Mouse (Mus musculus) hindbrain, embryonic 11.5 days (tissue): ENCODE results near the gene Nxpe4. TPM values are rescaled to one million over a fixed set of nuclear protein-coding genes. Genes with fewer than 3 reads are reported as not detected.
A peak's percentile ranks its signal among the peaks of the same experiment; 100 is the strongest.

Source experiments
- ATAC-seq: fragments of 200-750 bp; cut with Nextera tagmentation; 2 replicates; pipeline ENCODE4 v1.8.0; 2017; ENCODE audit warnings: mild to moderate bottlenecking, moderate TSS enrichment, moderate library complexity; ENCODE audit not compliant: low FRiP score
- DNase-seq: peaks from one replicate; pipeline ENCODE4 v3.0.0-alpha.2; 2015; ENCODE audit warnings: low spot score
- H3K27ac ChIP-seq: fragments of 300-500 bp; sonication (generic); 2 replicates; pipeline ENCODE4 v1.5.1; 2014; ENCODE audit warnings: mild to moderate bottlenecking, low read depth, low read length
- H3K27me3 ChIP-seq: fragments of 300-500 bp; sonication (generic); 2 replicates; pipeline ENCODE4 v1.6.1; 2014; ENCODE audit warnings: mild to moderate bottlenecking, low read length, moderate library complexity, mixed read lengths; ENCODE audit not compliant: control insufficient read depth, insufficient read depth
- H3K36me3 ChIP-seq: fragments of 300-500 bp; sonication (generic); 2 replicates; pipeline ENCODE4 v1.6.1; 2014; ENCODE audit warnings: mild to moderate bottlenecking, low read length, moderate library complexity, mixed read lengths; ENCODE audit not compliant: control insufficient read depth, insufficient read depth
- H3K4me1 ChIP-seq: fragments of 300-500 bp; sonication (generic); replicated peaks from 2 replicates; pipeline ENCODE4 v1.6.1; 2014; ENCODE audit warnings: low read length, mixed read lengths; ENCODE audit not compliant: control insufficient read depth, insufficient read depth
- H3K4me2 ChIP-seq: fragments of 300-500 bp; sonication (generic); replicated peaks from 2 replicates; pipeline ENCODE4 v1.6.1; 2014; ENCODE audit warnings: mild to moderate bottlenecking, low read depth, low read length
- H3K4me3 ChIP-seq: fragments of 300-500 bp; sonication (generic); 2 replicates; pipeline ENCODE4 v1.5.1; 2014; ENCODE audit warnings: low read depth, low read length
- H3K9ac ChIP-seq: fragments of 300-500 bp; sonication (generic); 2 replicates; pipeline ENCODE4 v1.6.1; 2014; ENCODE audit warnings: low read depth, low read length
- H3K9me3 ChIP-seq: fragments of 300-500 bp; sonication (generic); 2 replicates; pipeline ENCODE4 v1.6.1; 2016; ENCODE audit warnings: low read length; ENCODE audit not compliant: control insufficient read depth
- WGBS: fragments of 180-500 bp; shearing (Covaris S2); extraction: QIAGEN DNeasy Blood & Tissue Kit; methylation state at CpG from one replicate; pipeline ENCODE4 v1.1.7; 2014; 5-methylcytosine and 5-hydroxymethylcytosine counted together
- polyA plus RNA-seq: library from polyadenylated mRNA; unstranded; fragments of >200 nt; fragmentation: Nextera tagmentation; extraction: Ambion mirVana; gene quantifications from 2 replicates; pipeline ENCODE4 v1.2.1, GENCODE M21; 2014

Nxpe4 gene
- polyA plus RNA-seq, 1 experiment from 2014 or later: 7.5 TPM

- no peaks in the 10 kb centered on the region for H3K4me1 ChIP-seq
- H3K27me3 ChIP-seq: no peaks in the 10 kb centered on the region
- no peak for ATAC-seq
- H3K27ac ChIP-seq: no peak overlapping the region
- H3K9me3 ChIP-seq: no peaks in the 10 kb centered on the region
- no peaks in the 10 kb centered on the region for H3K36me3 ChIP-seq
- DNase-seq: no peak
- no peak overlapping the region for H3K9ac ChIP-seq
- WGBS: 79% methylated on average over 1 of the region's 1 CpGs
- no peak overlapping the region for H3K4me2 ChIP-seq
- H3K4me3 ChIP-seq: no peak overlapping the region
Measured at GRCm38 (mm10) chr9:48245525-48245924, 83.7 kb downstream of the Nxpe4 start.

GRCm38 (mm10) chr9:48247276-48247675 lies 85.5 kb downstream of the Nxpe4 start:
- 72% methylated on average over 5 of the region's 5 CpGs for WGBS
- no peak for ATAC-seq
- no peak for DNase-seq
- H3K27ac ChIP-seq: no peak overlapping the region
- H3K4me1 ChIP-seq: no peaks in the 10 kb centered on the region
- H3K4me2 ChIP-seq: no peak overlapping the region
- H3K27me3 ChIP-seq: no peaks in the 10 kb centered on the region
- no peak overlapping the region for H3K9ac ChIP-seq
- no peaks in the 10 kb centered on the region for H3K9me3 ChIP-seq
- H3K4me3 ChIP-seq: no peak overlapping the region
- H3K36me3 ChIP-seq: no peaks in the 10 kb centered on the region

- H3K4me1 ChIP-seq: no peaks in the 10 kb centered on the region
- DNase-seq: no peak
- no peak overlapping the region for H3K9ac ChIP-seq
- ATAC-seq: no peak
- no peak overlapping the region for H3K4me2 ChIP-seq
- H3K27me3 ChIP-seq: no peaks in the 10 kb centered on the region
- H3K27ac ChIP-seq: no peak overlapping the region
- H3K36me3 ChIP-seq: no peaks in the 10 kb centered on the region
- WGBS: 13% methylated on average over 7 of the region's 8 CpGs
- no peak overlapping the region for H3K4me3 ChIP-seq
- no peaks in the 10 kb centered on the region for H3K9me3 ChIP-seq
Measured at GRCm38 (mm10) chr9:48252236-48252635, 90.4 kb downstream of the Nxpe4 start.

GRCm38 (mm10) chr9:48257001-48257400 lies 95.2 kb downstream of the Nxpe4 start:
- no peaks in the 10 kb centered on the region for H3K36me3 ChIP-seq
- H3K4me3 ChIP-seq: no peak overlapping the region
- 51% methylated on average over 9 of the region's 9 CpGs for WGBS
- ATAC-seq (no peak), DNase-seq (no peak)
- no peak overlapping the region for H3K9ac ChIP-seq
- H3K4me2 ChIP-seq: no peak overlapping the region
- H3K9me3 ChIP-seq: no peaks in the 10 kb centered on the region
- H3K27ac ChIP-seq: no peak overlapping the region
- no peaks in the 10 kb centered on the region for H3K27me3 ChIP-seq
- no peaks in the 10 kb centered on the region for H3K4me1 ChIP-seq

GRCm38 (mm10) chr9:48257741-48258423 lies 96.1 kb downstream of the Nxpe4 start:
- Histone ChIP-seq H3K9ac (no peak overlapping the region), H3K4me2 (no peak overlapping the region), H3K9me3 (no peaks in the 10 kb centered on the region), H3K36me3 (no peaks in the 10 kb centered on the region), H3K4me1 (no peaks in the 10 kb centered on the region), H3K27me3 (no peaks in the 10 kb centered on the region), H3K27ac (no peak overlapping the region), H3K4me3 (no peak overlapping the region)
- 39% methylated on average over 12 of the region's 12 CpGs for WGBS
- ATAC-seq (no peak), DNase-seq (peak; percentile 88)

GRCm38 (mm10) chr9:48264616-48265015 lies 102.8 kb downstream of the Nxpe4 start:
- ATAC-seq (no peak), DNase-seq (no peak)
- H3K27me3 ChIP-seq: no peaks in the 10 kb centered on the region
- no peak overlapping the region for H3K4me2 ChIP-seq
- WGBS: 89% methylated on average over 6 of the region's 6 CpGs
- H3K4me3 ChIP-seq: no peak overlapping the region
- H3K4me1 ChIP-seq: no peaks in the 10 kb centered on the region
- no peak overlapping the region for H3K27ac ChIP-seq
- no peaks in the 10 kb centered on the region for H3K9me3 ChIP-seq
- H3K36me3 ChIP-seq: no peaks in the 10 kb centered on the region
- H3K9ac ChIP-seq: no peak overlapping the region

- Histone ChIP-seq H3K36me3 (no peaks in the 10 kb centered on the region), H3K4me1 (no peaks in the 10 kb centered on the region), H3K4me2 (no peak overlapping the region), H3K27me3 (no peaks in the 10 kb centered on the region), H3K9ac (no peak overlapping the region), H3K4me3 (no peak overlapping the region), H3K9me3 (no peaks in the 10 kb centered on the region), H3K27ac (no peak overlapping the region)
- DNase-seq (no peak), ATAC-seq (no peak)
- 83% methylated on average over 4 of the region's 4 CpGs for WGBS
Measured at GRCm38 (mm10) chr9:48265491-48265890, 103.7 kb downstream of the Nxpe4 start.

- ATAC-seq: peak; percentile 82
- H3K4me3 ChIP-seq: peak overlapping the region; percentile 31
- 12% methylated on average over 21 of the region's 21 CpGs for WGBS
- no peak overlapping the region for H3K27ac ChIP-seq
- H3K9ac ChIP-seq: peak overlapping the region; percentile 54; the same call in 1 of the 2 replicates
- peak overlapping the region; percentile 75 for H3K4me2 ChIP-seq
- no peaks in the 10 kb centered on the region for H3K4me1 ChIP-seq
- DNase-seq: peak; percentile 85
- no peaks in the 10 kb centered on the region for H3K9me3 ChIP-seq
- no peaks in the 10 kb centered on the region for H3K36me3 ChIP-seq
- H3K27me3 ChIP-seq: no peaks in the 10 kb centered on the region
Measured at GRCm38 (mm10) chr9:48266286-48267027, 104.6 kb downstream of the Nxpe4 start.

GRCm38 (mm10) chr9:48267028-48267441 lies 105.2 kb downstream of the Nxpe4 start:
- Histone ChIP-seq H3K4me1 (no peaks in the 10 kb centered on the region), H3K4me3 (peak overlapping the region; percentile 31), H3K27me3 (no peaks in the 10 kb centered on the region), H3K27ac (no peak overlapping the region), H3K9ac (peak overlapping the region; percentile 54; the same call in 1 of the 2 replicates), H3K9me3 (no peaks in the 10 kb centered on the region), H3K4me2 (peak overlapping the region; percentile 75), H3K36me3 (no peaks in the 10 kb centered on the region)
- ATAC-seq (peak; percentile 78), DNase-seq (peak; percentile 73)
- 2% methylated on average over 16 of the region's 16 CpGs for WGBS
